Mouse (Mus musculus) small intestine, adult 2 months (tissue): ENCODE results near the gene Zdhhc18. TPM values are rescaled to one million over a fixed set of nuclear protein-coding genes. Genes with fewer than 3 reads are reported as not detected.

ENCODE experiments used
- H3K27ac ChIP-seq: fragments of 200-500 bp; 2 replicates; pipeline ENCODE4 v1.5.1; 2012; ENCODE audit warnings: low read depth, low read length, control low read depth, inconsistent platforms; ENCODE audit not compliant: insufficient read depth
- H3K27me3 ChIP-seq: fragments of 200-500 bp; 2 replicates; pipeline ENCODE4 v1.6.1; 2012; ENCODE audit warnings: mild to moderate bottlenecking, moderate library complexity, low read length, inconsistent platforms; ENCODE audit not compliant: control insufficient read depth, insufficient read depth
- H3K36me3 ChIP-seq: fragments of 200-500 bp; 2 replicates; pipeline ENCODE4 v1.6.1; 2012; ENCODE audit warnings: mild to moderate bottlenecking, low read length, control low read depth, inconsistent platforms; ENCODE audit not compliant: control insufficient read depth, insufficient read depth
- H3K4me1 ChIP-seq: fragments of 200-500 bp; 2 replicates; pipeline ENCODE4 v1.6.1; 2012; ENCODE audit warnings: low read length, inconsistent platforms, mixed read lengths; ENCODE audit not compliant: control insufficient read depth, insufficient read depth, insufficient read length
- H3K4me3 ChIP-seq: fragments of 200-500 bp; 2 replicates; pipeline ENCODE4 v1.5.1; 2012; ENCODE audit warnings: low read depth, mild to moderate bottlenecking, control low read depth, inconsistent platforms, low read length, moderate library complexity
- CTCF ChIP-seq: fragments of 200-500 bp; IDR thresholded peaks from 2 replicates; pipeline ENCODE4 v1.5.1; 2012; ENCODE audit warnings: low read depth, mild to moderate bottlenecking, control low read depth, inconsistent platforms, low read length, moderate library complexity, mixed read lengths; ENCODE audit not compliant: insufficient replicate concordance, insufficient read length; ENCODE audit errors: extremely low read depth
- POLR2A ChIP-seq: fragments of 200-500 bp; IDR thresholded peaks from 2 replicates; pipeline ENCODE4 v1.6.1; 2012; ENCODE audit warnings: low read depth, mild to moderate bottlenecking, control low read depth, inconsistent platforms, low read length, moderate library complexity
- WGBS: fragments of 180-500 bp; shearing (Covaris S2); methylation state at CpG from one replicate; pipeline ENCODE4 v1.1.7; 2018; 5-methylcytosine and 5-hydroxymethylcytosine counted together
- polyA plus RNA-seq: library from polyadenylated mRNA; depleted of rRNA; stranded (reverse); fragments of >200 nt; gene quantifications from 2 replicates; pipeline ENCODE4 v1.2.3, GENCODE M21; 2012

Gene Zdhhc18
- polyA plus RNA-seq, 1 experiment, result 36.7 TPM

- Histone ChIP-seq H3K4me1 (peaks cover 8% of the 10 kb centered on the region; the same call in 1 of the 2 replicates), H3K36me3 (peaks cover 50% of the 10 kb centered on the region), H3K4me3 (no peak overlapping the region), H3K27ac (no peak overlapping the region), H3K27me3 (no peaks in the 10 kb centered on the region)
- no peak for TF ChIP-seq POLR2A
- no peak for TF ChIP-seq CTCF
- 76% methylated on average over 7 of the region's 7 CpGs for WGBS
Observed at GRCm38 (mm10) chr4:133679629-133680028, 29.7 kb upstream of the Zdhhc18 start.

- no peak for TF ChIP-seq CTCF
- 48% methylated on average over 7 of the region's 7 CpGs for WGBS
- peaks cover 18% of the 10 kb centered on the region; the same call in 1 of the 2 replicates for H3K4me1 ChIP-seq
- no peaks in the 10 kb centered on the region for H3K27me3 ChIP-seq
- H3K4me3 ChIP-seq, result no peak overlapping the region
- H3K36me3 ChIP-seq, result peaks cover 30% of the 10 kb centered on the region
- no peak overlapping the region for H3K27ac ChIP-seq
Observed at GRCm38 (mm10) chr4:133677266-133677665, 27.3 kb upstream of the Zdhhc18 start.

GRCm38 (mm10) chr4:133676189-133676588, 26.2 kb upstream of the Zdhhc18 start:
- Histone ChIP-seq H3K36me3 (peaks cover 20% of the 10 kb centered on the region), H3K27me3 (no peaks in the 10 kb centered on the region), H3K27ac (peak overlapping the region; percentile 21; the same call in 1 of the 2 replicates), H3K4me3 (no peak overlapping the region), H3K4me1 (peaks cover 18% of the 10 kb centered on the region; the same call in 1 of the 2 replicates)
- no peak for TF ChIP-seq POLR2A
- TF ChIP-seq CTCF, result no peak
- WGBS, result 16% methylated on average over 3 of the region's 3 CpGs

- WGBS, result 11% methylated on average over 5 of the region's 5 CpGs
- TF ChIP-seq POLR2A (no peak), CTCF (no peak)
- no peaks in the 10 kb centered on the region for H3K27me3 ChIP-seq
- H3K4me3 ChIP-seq, result no peak overlapping the region
- H3K27ac ChIP-seq, result peak overlapping the region; percentile 21; the same call in 1 of the 2 replicates
- H3K36me3 ChIP-seq, result peaks cover 14% of the 10 kb centered on the region
- H3K4me1 ChIP-seq, result peaks cover 18% of the 10 kb centered on the region; the same call in 1 of the 2 replicates
Observed at GRCm38 (mm10) chr4:133675594-133676016, 25.7 kb upstream of the Zdhhc18 start.

GRCm38 (mm10) chr4:133674331-133674695, 24.4 kb upstream of the Zdhhc18 start:
- Histone ChIP-seq H3K36me3 (peaks cover 6% of the 10 kb centered on the region), H3K27ac (peak overlapping the region; percentile 75), H3K27me3 (no peaks in the 10 kb centered on the region), H3K4me1 (peaks cover 18% of the 10 kb centered on the region; the same call in 1 of the 2 replicates), H3K4me3 (no peak overlapping the region)
- TF ChIP-seq POLR2A (no peak), CTCF (no peak)
- 56% methylated on average over 8 of the region's 8 CpGs for WGBS

GRCm38 (mm10) chr4:133673666-133674330, 23.8 kb upstream of the Zdhhc18 start:
- Histone ChIP-seq H3K27ac (peak overlapping the region; percentile 96), H3K27me3 (no peaks in the 10 kb centered on the region), H3K4me3 (no peak overlapping the region), H3K36me3 (0 out of 2 replicates have a peak, but pooled peaks cover 3% of the 10 kb centered on the region), H3K4me1 (peaks cover 18% of the 10 kb centered on the region; the same call in 1 of the 2 replicates)
- TF ChIP-seq POLR2A, result no peak
- no peak for TF ChIP-seq CTCF
- 18% methylated on average over 10 of the region's 10 CpGs for WGBS

- TF ChIP-seq CTCF, result no peak
- TF ChIP-seq POLR2A, result no peak
- Histone ChIP-seq H3K4me1 (peaks cover 18% of the 10 kb centered on the region; the same call in 1 of the 2 replicates), H3K4me3 (peak overlapping the region; percentile 91), H3K27me3 (no peaks in the 10 kb centered on the region), H3K27ac (peak overlapping the region; percentile 96), H3K36me3 (peaks cover 2% of the 10 kb centered on the region)
- under 1% methylated on average over 24 of the region's 24 CpGs for WGBS
Observed at GRCm38 (mm10) chr4:133672845-133673647, 23.1 kb upstream of the Zdhhc18 start.
